Mouse (Mus musculus): ENCODE data around the gene Naalad2.
"Not testable (repeated sequence)": the region's sequence is repeated elsewhere in the genome, so short reads cannot be mapped to it uniquely, and the experiment has no call there.

The Naalad2 gene

GRCm38 (mm10) chr9:18402895-18403294 is at the start of gene Naalad2:
Gene Naalad2, minus strand, starts transcription at chr9:18402995.
- DNase-seq (ENCODE audit: low spot score in 2 of 2) = not testable (repeated sequence)

GRCm38 (mm10) chr9:18431687-18432086 is 28.9 kb upstream of the Naalad2 start:
- peak in 1 of 2 experiments; percentile 2 for DNase-seq (ENCODE audit: low spot score in 2 of 2)

- DNase-seq (ENCODE audit: low spot score in 2 of 2) = no peak
These were observed 27.6 kb upstream of the Naalad2 start, which contains the start of gene Mbd3l2 for GRCm38 (mm10) chr9:18430354-18430753. Gene Mbd3l2, plus strand, starts transcription at chr9:18430654.

GRCm38 (mm10) chr9:18412371-18412770 is 9.6 kb upstream of the Naalad2 start:
- not testable (repeated sequence) for DNase-seq (ENCODE audit: low spot score in 2 of 2)

- DNase-seq (ENCODE audit: low spot score in 2 of 2) = no peak
These were observed 1.3 kb upstream of the Naalad2 start, which contains the start of gene Ubtfl1 for GRCm38 (mm10) chr9:18404118-18404517. Gene Ubtfl1, plus strand, starts transcription at chr9:18404418.

- no peak for DNase-seq (ENCODE audit: low spot score in 2 of 2)
These were observed 3.2 kb downstream of the Naalad2 start for GRCm38 (mm10) chr9:18399629-18400028.

- no peak for DNase-seq (ENCODE audit: low spot score in 2 of 2)
These were observed 17.0 kb downstream of the Naalad2 start for GRCm38 (mm10) chr9:18385782-18386181.

- not testable (repeated sequence) for DNase-seq (ENCODE audit: low spot score in 2 of 2)
These were observed 29.8 kb downstream of the Naalad2 start for GRCm38 (mm10) chr9:18373026-18373425.

- no peak for DNase-seq (ENCODE audit: low spot score in 2 of 2)
These were observed 82.8 kb downstream of the Naalad2 start for GRCm38 (mm10) chr9:18319990-18320389.

- DNase-seq (ENCODE audit: low spot score in 2 of 2) = no peak
These were observed 104.5 kb downstream of the Naalad2 start for GRCm38 (mm10) chr9:18298301-18298700.

- DNase-seq (ENCODE audit: low spot score in 2 of 2) = no peak
These were observed 109.6 kb downstream of the Naalad2 start for GRCm38 (mm10) chr9:18293026-18293781.

- no peak for DNase-seq (ENCODE audit: low spot score in 2 of 2)
These were observed 110.3 kb downstream of the Naalad2 start for GRCm38 (mm10) chr9:18292443-18292922.

- peak; percentile 94 to 97 for DNase-seq (ENCODE audit: low spot score in 2 of 2)
These were observed 111.0 kb downstream of the Naalad2 start, which contains the start of gene Chordc1 for GRCm38 (mm10) chr9:18291571-18292429. Gene Chordc1, plus strand, starts transcription at chr9:18292125.

GRCm38 (mm10) chr9:18278693-18279092 is 124.1 kb downstream of the Naalad2 start:
- DNase-seq (ENCODE audit: low spot score in 2 of 2) = not testable (repeated sequence)

GRCm38 (mm10) chr9:18277497-18277896 is 125.3 kb downstream of the Naalad2 start:
- no peak for DNase-seq (ENCODE audit: low spot score in 2 of 2)

GRCm38 (mm10) chr9:18276844-18277243 is 126.0 kb downstream of the Naalad2 start:
- no peak for DNase-seq (ENCODE audit: low spot score in 2 of 2)

- no peak for DNase-seq (ENCODE audit: low spot score in 2 of 2)
These were observed 126.9 kb downstream of the Naalad2 start for GRCm38 (mm10) chr9:18275901-18276300.
